Mouse (Mus musculus) lung, postnatal 10 days (tissue): ENCODE measurements around the gene Mbd6.
A peak's percentile ranks its signal among the peaks of the same experiment; 100 is the strongest.

Experiments used
- DNase-seq: peaks from one replicate; pipeline ENCODE4 v3.0.0; 2021

Mbd6 gene

GRCm38 (mm10) chr10:127261706-127262547 lies 26.9 kb downstream of the Mbd6 start:
- DNase-seq = no peak

- DNase-seq = no peak
Observed at GRCm38 (mm10) chr10:127258489-127258888, 30.3 kb downstream of the Mbd6 start.

- DNase-seq = no peak
Observed at GRCm38 (mm10) chr10:127257790-127258189, 31.0 kb downstream of the Mbd6 start.

GRCm38 (mm10) chr10:127255625-127256345 lies 33.0 kb downstream of the Mbd6 start:
- DNase-seq = peak; percentile 87

GRCm38 (mm10) chr10:127250810-127251209 lies 38.0 kb downstream of the Mbd6 start:
- DNase-seq = no peak

GRCm38 (mm10) chr10:127238241-127238824 lies 50.5 kb downstream of the Mbd6 start:
- no peak for DNase-seq

- no peak for DNase-seq
Observed at GRCm38 (mm10) chr10:127236541-127236940, 52.3 kb downstream of the Mbd6 start.

GRCm38 (mm10) chr10:127233141-127233540 lies 55.7 kb downstream of the Mbd6 start:
- no peak for DNase-seq
